Mouse (Mus musculus) E14TG2a.4 (cell line): ENCODE results near the gene Myo18b.

Experiments used
- CTCF ChIP-seq: conservative IDR thresholded peaks from 2 replicates; pipeline ENCODE4 v1.5.1; 2014; ENCODE audit warnings: low read length
- NANOG ChIP-seq: IDR thresholded peaks from 2 replicates; pipeline ENCODE4 v1.6.1; 2014; ENCODE audit warnings: borderline replicate concordance, low read length, mixed read lengths
- POU5F1 ChIP-seq: IDR thresholded peaks from 2 replicates; pipeline ENCODE4 v1.6.1; 2014; ENCODE audit warnings: low read length, borderline replicate concordance

DNA sequence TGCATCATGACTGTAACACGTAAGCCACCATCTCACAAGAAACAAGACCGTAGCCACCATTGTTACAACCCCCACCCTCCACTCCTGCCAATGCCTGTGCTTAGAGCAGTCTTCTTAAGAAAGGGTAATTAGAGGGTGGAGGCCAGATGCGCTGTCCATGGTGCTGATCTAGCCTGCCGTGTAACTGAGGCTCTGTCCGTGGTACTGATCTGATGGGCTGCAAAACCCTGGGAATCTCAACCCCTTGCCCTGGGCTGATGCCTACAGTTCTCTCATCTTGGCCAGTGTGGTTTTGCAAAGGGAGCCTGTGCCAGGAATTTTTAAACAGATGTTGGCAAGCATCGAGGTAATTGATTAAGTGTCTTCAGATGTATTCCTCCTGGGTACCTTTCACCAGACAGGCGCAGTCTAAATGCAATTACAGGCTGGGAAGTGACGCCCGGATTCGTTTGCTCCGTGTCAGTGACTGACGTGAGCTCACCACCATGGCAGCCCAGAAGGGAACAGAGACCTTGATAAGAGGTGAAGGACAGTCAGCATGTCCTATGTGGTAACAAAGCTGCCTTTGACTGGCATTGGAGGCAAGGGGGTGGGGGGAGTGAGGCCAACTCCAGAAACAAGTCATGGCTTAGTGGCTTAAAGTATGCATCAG, 177.4 kb downstream of the Myo18b start:
- TF ChIP-seq CTCF = no peak
- no peak for TF ChIP-seq NANOG
- no peak for TF ChIP-seq POU5F1
